Mouse (Mus musculus): Measurements from ENCODE around the gene Clic3.
"Not testable (repeated sequence)": the region's sequence is repeated elsewhere in the genome, so short reads cannot be mapped to it uniquely, and the experiment has no call there.

Gene Clic3

DNA sequence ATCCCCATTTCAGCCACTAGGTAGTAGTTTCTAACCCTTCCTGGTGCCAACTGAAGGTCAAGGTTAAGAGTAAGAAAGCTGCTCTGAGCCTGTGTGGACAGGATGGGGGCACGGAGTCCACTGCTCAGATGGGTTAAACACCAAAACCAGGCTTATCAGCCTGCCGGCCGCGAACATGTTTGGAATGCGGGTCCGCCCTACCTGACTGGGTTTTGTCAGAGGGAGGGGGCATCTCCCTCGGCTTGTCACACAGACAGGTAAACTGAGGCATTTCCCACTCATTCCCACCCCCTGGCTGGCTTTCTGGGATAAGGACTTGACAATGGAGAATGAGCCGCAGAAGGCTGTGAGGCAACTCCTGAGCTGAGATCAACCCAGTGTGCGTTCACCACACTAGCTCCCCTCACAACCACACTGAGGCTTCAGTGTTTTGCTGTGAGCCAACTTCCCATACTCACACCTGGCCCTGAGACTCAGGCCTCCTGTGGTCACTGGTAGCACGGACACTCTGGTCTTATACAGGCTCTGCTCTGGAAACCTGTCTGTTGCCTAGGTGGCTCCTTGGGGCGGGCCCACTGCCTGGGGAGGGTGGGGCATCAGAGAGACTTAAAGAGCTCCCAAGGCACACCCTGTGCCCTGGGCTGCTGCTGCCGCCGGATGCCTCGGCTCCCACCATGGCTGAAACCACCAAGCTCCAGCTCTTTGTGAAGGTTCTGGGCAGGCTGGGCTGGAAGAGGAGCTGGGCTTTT is at the start of gene Clic3:
Gene Clic3, plus strand, starts transcription at position 634 of the 749 bp plus-strand sequence.
- DNase-seq (ENCODE audit: low read depth, low spot score): no peak

DNA sequence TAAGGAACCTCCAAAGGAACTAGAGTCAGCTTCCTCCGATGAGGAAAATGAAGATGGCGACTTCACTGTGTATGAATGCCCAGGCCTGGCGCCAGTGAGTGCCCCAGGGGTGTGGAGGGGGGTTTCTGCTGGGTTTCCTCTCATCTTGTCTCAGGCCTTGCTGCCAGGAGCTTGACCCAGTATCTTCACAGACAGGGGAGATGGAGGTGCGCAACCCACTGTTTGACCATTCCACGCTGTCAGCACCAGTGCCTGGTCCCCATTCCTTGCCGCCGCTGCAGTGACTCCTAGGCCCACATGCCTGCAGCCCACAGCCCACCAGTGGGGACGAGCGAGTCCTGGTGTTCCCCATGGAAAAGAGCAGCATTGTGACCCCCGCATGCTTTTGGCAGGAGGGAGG is 47.7 kb upstream of the Clic3 start:
- no peak for DNase-seq (ENCODE audit: low read depth, low spot score)

DNA sequence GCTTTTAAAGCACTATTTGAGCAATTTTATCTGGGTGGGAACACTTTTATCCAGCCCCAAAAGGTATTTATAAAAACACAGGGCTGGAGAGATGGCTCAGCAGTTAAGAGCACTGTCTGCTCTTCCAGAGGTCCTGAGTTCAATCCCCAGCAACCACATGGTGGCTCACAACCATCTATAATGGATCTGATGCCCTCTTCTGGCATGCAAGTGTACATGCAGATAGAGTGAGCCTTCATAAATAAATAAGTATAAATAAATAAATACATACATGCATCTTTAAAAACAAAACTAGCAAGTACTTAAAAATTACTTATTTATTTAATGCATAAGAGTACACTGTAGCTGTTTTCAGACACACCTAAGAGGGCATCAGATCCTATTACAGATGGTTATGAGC is 43.2 kb upstream of the Clic3 start:
- not testable (repeated sequence) for DNase-seq (ENCODE audit: low read depth, low spot score)

DNA sequence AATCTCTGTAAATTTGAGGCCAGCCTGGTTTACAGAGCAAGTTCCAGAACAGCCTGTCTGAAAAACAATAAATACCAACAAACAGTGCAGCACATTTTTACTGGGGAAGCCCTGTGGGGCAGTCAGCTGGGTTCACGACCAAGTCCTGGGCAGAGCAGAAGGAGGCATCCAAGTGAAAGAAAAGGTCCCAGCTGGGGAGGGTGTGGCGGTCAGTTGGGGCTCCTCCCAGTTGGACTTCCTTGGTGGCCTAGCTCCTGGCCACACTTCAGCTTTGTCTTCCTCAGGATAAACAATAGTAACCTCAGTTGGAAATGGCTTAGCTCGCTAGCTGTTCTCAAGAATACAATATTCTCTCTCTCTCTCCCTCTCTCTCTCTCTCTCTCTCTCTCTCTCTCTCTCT is 39.2 kb upstream of the Clic3 start:
- DNase-seq (ENCODE audit: low read depth, low spot score): no peak

DNA sequence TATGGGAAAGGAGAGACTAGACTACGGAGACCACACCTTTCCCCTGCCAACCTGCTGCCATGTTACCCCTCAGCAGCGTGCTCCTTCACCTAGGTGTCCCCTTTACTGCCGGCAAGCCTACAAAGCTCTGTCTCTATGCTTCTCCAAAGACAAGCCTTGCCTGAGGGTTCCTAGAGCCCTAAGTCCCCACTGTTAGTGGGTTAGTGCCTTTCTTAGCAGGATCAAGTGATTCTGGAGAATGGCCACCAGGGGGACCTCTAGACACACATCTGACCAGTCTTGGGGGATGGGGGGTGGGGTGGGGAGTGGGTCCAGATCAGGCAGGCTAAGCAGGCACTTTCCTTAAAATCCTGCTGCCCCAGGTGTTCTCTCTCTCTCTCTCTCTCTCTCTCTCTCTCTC is 34.7 kb upstream of the Clic3 start:
- DNase-seq (ENCODE audit: low read depth, low spot score): no peak

DNA sequence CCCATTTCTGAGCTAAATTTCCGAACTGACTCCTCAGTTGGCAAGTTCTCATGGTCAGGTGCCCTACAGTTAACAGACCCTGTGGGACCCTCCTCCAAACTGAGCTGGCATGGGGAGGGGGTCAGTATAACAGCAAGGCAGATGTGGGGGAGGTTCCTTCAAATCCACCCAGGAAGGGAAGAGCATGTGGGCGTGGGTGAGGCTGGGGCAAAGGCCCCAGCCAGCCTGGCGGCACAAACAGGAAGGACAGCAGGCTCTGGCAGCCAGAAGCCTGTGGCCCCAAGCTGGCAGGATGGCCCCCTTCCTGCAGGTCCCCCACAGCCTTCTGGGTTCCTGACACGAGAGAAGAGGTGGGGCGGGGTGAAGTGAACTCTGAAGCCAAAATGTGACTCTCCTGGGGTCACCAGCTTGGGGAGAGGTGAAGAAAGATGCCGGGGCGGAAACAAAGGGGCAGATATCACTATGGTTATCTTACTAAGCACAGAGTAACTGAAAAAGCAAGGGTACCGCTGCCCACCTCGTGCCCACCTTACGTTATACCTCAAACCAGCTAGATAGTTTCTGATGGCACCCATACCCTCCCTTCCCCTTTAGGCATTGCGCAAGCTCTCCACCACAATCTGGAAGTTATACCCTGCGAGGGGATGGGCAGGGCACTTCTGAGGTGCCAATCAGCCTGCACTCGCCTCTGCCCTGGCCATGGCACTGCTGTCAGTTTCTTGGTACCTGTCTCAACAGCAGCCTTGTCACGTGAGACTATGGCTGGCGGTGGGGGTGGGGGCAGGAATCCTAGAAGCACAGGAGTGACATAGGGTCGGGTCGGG is 33.8 kb upstream of the Clic3 start, which contains the start of gene Fut7:
Gene Fut7, plus strand, starts transcription at position 681 of the 824 bp plus-strand sequence.
- DNase-seq (ENCODE audit: low read depth, low spot score): no peak

DNA sequence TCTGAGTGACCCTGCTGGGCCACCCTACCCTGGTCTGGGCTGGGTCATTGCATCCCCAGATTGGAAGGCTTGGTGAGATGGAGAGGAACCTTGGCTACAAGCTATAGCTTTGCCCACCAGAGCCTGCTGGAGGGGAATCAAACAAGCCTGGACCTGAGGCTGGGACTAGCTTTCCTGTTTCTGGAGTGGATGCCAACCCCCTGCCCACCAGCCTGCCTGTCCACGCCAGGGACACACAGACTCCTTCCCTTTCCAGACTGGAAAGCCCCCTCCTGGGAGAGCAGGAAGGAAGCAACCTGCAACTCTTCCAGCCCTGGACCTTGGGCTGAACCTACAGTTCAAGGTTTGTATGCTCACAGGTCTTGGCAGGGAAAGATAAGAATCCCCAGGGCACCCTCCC is 33.0 kb upstream of the Clic3 start:
- no peak for DNase-seq (ENCODE audit: low read depth, low spot score)

DNA sequence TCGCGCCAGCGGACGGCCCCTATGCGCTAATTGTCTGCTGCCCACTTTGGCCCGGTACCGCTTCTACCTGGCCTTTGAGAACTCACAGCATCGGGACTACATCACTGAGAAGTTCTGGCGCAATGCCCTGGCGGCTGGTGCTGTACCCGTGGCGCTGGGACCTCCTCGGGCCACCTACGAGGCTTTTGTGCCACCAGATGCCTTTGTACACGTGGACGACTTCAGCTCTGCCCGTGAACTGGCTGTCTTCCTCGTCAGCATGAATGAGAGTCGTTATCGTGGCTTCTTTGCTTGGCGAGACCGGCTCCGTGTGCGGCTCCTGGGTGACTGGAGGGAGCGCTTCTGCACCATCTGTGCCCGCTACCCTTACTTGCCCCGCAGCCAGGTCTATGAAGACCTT is 31.2 kb upstream of the Clic3 start:
- no peak for DNase-seq (ENCODE audit: low read depth, low spot score)

DNA sequence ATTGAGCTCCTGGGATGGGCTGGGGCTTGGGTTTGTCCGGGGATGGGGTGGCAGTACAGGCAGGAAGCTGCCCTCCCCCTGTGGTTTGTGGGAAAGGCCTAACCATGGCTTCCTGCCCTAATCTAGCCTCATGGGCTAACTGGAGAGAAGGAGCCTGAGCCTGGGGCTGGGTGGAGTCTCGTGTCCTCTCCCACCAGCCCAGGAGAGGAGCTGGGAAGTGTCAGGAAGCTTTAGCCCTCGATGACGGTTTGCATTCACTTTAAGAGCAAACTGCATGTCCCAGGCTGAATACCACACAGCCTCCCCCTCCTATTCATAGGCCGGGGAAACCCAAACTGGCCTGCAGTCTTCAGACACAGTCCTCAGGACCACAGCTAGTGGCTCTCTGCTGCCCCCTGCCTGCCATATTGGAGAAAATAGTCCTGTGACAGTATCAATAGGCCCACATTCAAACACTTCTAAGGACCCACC is 29.9 kb upstream of the Clic3 start:
- no peak for DNase-seq (ENCODE audit: low read depth, low spot score)

DNA sequence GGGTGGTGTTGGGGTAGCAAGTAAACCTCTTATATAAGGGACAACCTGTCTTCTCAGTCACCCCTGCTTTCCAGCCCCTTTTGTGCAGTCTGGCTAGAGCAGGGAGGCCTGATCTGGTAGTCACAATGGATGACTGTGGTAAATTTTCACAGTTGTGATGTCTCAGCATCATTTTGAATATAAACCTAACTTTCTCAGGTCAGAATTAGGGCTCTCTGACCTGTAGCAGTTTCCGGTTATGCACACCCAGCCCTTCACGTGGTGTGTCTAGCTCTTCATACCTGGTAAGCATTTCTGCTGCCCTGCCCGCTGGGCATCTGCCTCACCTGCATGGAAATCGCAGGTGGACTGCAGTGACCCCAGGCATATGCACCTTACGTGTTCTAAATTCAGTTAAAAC is 29.4 kb upstream of the Clic3 start:
- no peak for DNase-seq (ENCODE audit: low read depth, low spot score)

DNA sequence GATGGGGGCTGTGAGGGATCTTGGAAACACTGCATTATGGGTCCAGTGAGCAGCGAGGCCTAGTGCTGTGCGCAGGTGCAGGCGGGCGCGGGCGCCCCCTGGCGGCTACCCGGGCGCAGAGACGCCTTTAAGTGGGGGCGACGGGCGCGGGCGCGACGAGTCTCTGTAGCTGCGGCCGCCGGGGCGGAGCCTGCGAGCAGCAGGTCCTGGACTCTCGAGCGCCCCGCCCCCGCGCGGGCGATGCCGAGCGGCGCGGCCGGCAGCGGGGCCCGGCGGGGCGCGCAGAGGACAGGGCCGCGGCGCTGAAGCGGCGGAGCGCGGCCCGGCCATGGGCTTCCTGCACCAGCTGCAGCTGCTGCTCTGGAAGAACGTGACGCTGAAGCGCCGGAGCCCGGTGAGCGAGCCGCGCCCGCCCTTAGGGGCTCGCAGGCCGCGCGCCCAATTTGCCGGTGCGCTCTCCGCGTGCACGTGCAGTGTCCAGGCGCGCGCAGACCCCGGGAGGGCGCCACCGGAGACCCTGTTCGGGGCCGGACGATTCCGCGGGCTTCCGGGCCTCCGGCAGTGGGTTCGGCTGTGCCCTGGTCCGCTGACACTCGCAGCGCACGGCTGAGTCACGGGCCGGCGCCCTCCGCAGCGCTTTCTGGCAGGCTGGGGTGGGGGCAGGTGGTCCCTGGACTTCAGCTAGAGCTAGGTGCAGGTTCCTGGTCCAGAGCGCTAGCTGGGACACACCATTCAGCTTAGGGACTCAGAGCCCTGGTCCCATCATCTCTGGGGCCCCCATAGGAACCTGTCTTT is 28.0 kb upstream of the Clic3 start, which contains the start of gene Abca2:
Gene Abca2, plus strand, starts transcription at position 262 of the 795 bp plus-strand sequence.
- peak; percentile 83 for DNase-seq (ENCODE audit: low read depth, low spot score)

DNA sequence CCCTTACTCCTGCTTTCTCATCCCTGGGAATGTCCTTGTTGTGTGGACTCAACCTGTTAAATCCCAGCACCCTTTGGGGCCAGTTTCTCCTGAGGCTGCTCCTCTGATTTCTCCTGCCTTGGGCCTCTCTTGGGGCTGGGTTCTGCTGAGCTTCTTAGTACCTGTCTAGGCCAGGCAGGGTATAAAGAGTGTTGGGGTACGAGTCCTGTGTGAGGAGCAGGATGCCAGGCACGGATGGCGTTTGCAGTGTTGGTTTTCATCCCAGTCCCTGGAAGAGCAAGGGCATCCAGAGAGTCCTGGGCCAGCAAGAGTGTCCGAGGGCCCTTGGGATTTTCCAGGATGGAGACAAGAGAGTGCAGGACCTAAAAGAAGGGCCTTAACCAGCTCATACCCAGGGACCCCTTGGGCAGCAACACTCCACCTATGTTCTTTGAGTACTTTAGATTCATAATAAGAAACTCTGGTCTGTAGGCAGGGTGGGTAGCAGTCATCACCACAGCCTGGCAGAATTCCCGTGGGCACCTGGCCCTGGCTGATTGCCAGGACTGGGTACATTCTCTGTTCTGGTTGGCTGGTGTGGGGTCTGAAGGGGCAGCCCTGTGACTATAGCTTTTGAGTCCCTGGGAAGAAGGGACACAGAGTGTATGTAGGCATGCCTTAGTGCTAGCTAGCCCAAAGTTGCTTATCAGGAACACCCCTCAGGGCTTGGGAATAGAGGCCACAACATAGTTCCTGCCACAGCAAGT is 27.0 kb upstream of the Clic3 start:
- DNase-seq (ENCODE audit: low read depth, low spot score): no peak

DNA sequence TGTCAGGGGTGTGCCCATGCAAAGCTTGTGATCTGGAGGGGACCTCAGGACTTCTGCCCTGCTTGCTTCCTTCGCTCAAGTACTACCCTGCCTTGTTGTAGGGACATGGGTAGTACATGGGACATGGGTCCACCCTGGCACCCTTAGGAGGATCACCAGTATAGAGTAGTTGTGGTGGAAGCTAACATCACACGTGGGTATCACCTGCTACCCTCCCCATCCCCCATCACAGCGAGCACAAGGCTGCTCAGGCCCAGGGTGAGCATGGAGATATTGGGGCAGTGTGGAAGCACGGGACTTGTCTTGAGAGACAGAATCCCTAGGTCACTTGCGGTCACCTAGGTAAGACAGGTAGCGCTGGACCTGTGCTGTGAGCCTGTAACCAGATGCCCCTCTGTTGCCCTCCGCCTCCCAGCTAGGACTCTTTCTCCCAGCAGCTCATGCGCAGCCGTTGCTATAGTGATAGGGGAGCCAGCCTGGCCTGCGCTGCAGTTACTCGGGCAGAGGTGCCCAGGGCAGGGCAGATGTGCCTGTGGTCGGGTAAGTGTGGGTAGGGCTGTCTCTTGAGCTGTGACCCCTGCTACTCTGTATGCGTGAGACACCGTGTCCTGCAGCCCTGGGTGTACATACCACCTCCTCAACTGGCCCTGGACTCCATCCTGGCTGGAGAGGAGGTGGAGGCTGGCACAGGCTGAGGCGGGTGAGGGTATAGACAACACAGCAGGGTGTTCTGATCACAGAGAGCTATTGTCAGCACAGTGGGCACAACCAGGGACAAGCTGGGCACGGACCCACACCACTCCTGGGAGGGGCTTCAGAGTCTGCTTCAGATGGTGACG is 26.0 kb upstream of the Clic3 start:
- no peak for DNase-seq (ENCODE audit: low read depth, low spot score)

DNA sequence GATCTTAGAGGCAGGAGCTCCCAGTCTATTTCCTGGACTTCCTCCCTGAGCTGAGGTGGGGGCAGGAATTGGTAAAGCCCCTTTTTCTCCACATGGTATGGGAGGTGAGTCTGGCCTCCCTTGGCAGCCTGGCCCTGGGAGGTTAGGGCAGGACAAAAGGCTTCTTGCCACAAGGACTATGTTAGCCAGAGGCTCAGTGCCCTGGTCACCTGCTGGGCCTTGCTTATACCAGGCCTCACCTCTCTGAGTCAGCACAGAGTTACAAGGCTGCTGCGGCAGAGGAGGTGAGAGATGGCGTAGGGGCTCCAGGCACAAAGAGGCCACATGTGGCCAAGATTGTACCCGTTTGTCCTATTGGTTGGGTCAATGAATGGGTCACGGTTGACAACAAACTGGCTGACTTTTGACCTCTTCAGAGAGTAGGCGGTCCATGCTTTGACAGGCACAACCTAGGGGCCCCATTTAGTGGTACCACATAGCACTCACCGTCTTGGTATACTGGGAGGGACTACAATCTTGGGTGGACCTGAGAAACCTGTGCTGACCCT is 25.3 kb upstream of the Clic3 start:
- DNase-seq (ENCODE audit: low read depth, low spot score): no peak

DNA sequence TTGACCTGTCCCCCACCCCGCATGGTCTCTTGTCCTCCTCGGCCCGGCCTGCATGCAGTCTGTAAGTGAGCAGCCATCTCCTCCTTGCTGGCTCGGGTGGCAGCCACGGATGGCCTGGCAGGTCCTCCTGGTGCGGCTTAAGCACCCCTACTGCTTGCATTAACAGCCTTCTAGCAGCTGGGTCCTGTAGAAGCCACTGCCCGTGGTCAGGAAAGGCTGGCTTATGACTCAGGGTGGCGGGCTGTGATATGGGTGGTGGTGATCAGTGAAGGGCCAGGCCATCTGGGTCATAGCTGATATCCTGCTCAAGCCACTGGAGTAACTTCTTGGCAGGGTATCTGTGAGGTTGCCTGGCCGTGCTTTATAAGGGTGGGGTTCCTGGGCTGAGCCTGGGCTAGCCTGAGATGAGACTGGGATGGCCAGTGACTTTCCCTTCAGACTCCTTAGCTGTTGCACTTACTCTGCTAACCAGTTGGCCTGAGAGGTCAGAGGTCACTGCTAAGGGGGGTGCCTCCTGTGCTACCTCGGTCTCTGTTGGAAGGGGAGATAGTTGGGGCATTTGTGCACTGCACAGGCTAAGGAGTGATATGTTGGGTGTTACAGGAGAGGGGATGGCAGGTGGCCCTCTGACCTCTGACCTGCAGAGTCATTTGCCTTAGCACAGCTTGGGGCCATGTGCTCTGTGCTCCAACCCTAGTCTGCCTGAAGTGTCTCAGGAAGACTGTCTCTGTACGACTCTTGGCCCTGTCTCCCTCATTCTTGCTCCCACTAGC is 24.1 kb upstream of the Clic3 start:
- no peak for DNase-seq (ENCODE audit: low read depth, low spot score)

DNA sequence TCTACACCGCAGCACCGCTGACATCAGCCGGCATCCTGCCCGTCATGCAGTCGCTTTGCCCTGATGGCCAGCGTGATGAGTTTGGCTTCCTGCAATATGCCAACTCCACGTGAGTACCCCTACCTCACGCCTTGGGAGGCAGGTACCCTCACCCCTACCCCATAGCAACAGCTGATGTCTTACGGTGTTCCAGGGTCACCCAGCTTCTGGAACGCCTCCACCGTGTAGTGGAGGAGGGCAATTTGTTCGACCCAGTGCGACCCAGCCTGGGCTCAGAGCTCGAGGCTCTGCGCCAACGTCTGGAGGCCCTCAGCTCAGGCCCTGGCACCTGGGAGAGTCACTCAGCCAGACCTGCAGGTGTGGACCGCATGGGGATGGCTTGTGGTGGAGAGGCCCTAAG is 23.5 kb upstream of the Clic3 start:
- no peak for DNase-seq (ENCODE audit: low read depth, low spot score)

DNA sequence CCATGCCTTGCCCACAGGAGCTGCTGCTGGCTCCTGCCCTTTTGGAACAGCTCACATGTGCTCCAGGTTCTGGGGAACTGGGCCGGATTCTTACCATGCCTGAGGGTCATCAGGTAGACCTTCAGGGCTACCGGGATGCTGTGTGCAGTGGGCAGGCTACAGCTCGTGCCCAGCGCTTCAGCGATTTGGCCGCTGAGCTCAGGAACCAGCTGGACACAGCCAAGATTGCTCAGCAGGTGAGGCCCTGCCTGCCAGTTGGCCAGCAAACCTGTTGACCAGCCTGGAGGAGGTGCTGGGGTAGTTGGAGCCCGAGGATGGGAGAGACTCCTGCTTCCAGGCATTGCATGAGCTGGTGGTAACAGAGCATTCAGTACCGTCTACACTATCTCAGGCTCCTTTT is 22.3 kb upstream of the Clic3 start:
- no peak for DNase-seq (ENCODE audit: low read depth, low spot score)

DNA sequence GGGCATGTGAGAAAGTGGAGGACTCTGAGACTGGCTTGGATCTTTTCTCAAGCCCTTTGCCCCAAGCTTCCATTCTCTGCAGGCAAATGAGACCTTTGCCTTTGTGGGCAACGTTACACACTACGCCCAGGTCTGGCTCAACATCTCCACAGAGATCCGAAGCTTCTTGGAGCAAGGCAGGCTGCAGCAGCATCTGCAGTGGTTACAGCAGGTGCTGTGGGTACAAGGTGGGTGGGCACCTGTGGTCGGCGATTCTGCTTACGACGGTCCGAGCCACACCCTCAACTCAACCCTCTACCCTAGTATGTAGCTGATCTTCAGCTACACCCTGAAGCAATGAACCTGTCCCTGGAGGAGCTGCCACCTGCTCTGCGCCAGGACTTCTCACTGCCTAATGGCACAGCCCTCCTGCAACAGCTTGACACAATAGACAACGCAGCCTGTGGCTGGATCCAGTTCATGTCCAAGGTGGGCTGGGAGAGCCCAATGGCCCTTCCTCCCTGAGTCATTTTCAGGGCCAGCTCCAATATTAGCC is 20.3 kb upstream of the Clic3 start:
- DNase-seq (ENCODE audit: low read depth, low spot score): no peak

DNA sequence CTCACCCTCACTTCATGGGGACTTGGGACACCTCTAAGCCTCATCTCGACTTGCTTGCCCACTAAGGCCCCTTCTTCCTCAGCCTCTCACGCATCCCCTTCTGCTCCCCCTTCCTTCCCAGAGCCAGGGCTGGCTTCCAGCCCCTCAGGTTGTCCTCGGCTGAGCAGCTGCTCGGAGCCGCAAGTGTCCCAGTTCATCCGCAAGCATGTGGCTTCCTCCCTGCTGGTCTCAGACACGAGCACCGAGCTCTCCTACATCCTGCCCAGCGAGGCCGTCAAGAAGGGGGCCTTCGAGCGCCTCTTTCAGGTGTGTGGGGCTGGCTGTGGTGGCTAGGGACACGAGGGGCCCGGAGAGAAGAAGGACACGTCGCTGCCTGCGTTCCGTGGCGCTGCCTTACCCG is 15.6 kb upstream of the Clic3 start:
- no peak for DNase-seq (ENCODE audit: low read depth, low spot score)
